Mouse (Mus musculus) lung, postnatal 25 days (tissue): ENCODE data around the gene Nudt14.

Source experiments
- DNase-seq: peaks from one replicate; pipeline ENCODE4 v3.0.0; 2022; ENCODE audit warnings: low spot score

Nudt14 gene

DNA sequence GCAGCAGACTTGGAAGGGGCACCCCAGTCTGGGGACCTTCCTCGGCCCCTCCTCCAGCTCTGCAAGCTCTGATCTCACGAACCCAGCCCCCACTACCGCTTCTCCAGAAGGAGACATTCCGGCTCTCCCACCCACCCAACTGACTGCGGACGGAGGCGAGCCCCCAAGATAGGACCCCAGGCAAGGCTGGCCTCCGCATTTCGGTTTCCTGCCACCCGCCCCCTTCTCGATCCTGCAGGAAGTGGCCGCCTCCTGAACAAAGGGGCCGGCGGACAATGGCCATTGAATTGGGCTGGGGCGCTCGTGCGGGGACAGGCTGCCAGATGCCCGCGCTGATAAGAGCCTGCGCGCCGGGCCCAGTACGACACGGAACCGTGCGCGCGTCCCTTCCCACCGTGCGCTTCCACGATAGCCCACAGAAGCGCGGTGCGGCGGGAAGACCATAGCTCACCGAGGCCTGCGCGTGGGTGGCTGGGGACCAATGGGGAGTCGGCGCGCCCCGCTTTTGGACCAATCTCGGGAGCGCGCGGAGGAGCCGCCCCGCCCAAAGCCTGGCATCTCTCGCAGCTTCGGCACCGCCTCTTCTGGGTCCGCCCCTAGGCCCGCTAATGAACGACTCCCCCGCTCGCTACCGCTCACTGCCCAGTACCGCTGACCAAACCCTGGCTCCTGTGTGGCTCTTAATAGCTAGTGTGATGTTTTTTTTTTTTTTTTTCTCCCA is 8.3 kb upstream of the Nudt14 start:
- DNase-seq: peak; percentile 89

DNA sequence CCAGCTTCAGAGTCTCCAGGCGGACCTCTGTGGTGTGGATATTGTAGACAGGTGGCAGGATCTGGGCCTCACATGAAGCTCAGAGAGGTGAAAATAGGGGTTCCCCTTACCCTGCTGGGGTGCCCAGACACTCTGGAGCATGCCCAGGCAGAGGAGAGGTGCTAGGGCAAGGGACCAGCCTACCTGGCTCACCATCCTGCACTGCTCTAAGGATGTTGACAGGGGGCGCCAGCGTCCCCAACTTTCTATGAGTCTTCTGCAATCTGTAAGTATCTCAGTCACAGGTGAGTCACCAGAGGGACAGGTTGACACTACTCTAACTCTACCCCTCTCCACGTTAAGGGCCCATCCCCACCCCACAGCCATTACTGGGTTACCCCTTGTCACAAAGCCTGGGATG is 5.4 kb upstream of the Nudt14 start:
- no peak for DNase-seq

DNA sequence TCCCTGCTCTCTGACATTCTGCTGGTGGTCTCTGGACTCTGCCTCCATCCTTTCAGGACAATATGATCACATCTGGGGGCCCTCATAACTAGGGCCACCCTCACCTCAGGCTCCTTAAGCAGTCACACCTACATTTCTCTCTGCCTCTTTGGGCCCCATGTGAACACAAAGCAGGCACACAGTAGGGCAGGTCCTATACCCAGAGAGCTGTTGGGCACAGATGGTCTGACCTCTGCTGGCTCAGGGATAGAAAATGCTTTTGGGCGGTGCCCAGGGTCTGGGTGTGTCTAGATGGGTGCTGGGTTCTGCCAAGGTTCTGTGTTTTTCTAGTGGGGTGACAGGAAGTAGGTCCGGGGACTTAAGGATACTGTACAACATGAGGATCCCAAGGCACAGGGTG is 1.7 kb upstream of the Nudt14 start:
- no peak for DNase-seq

DNA sequence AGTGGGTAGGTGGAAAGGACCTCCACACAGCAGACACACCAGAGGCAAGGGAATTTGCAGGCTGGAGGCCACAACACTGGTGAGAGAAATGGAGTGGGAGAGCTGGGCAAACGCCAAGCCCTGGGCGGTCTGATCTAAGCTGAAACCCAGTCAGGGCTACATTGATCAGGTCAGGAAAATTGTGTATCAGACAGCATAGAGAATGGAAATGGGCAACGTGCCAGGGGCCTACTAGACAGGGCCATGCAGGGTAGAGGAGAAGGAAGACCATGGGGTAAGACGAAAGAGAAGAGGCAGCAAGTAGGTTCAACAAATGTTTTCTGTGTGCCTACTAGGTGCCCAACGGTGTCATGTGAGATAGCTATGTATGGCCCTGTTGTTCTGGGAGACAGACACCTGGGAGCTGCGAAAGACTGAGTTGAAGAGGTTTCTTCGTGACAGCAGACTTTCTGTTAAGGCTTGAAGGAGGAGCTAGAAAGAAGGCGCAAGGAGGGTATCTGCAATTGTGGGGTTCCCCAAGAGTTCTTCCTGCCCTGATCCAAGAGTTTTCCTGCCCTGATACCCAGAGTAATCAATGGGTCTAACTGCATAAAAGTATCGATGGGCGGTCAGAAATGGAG is 658 bp downstream of the Nudt14 start:
- DNase-seq: no peak

DNA sequence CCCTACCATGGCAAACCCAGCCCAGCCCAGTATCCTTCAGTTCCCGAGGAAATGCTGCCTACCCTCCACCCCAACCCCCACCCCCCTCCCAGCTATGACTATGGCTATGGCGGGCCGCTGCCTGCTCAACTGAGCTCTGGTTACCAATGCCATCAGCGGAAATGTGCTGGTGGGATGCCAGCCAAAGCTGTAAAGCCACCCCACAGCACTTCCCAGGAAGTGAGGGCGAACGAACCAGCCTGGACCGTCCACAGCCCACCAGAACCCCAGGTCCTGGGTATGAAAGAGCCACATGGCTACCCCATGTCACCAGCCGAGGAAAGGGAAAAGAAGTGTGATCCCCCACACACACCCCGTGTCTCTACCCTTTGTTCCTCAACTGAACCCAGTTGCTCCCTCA is 1.2 kb downstream of the Nudt14 start:
- no peak for DNase-seq

DNA sequence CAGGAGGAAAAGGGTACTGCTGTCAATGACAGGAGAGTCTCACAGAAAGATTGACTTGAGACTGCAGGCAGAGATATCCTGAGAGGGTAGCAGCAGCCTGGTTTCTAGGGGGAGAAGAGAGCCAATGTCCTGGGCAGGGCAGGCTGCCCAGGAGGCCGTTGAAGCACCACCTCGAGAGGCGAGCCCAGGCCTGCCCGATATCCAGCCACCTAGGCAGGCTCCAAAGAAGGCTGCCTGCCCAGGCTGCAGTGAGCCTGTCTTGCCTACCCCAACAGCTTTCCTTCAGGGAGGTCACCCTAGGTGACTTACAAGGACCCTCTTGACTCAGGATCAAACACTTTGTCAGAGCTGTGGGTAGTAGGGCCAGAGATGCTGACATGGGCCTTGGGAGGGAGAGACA is 1.7 kb downstream of the Nudt14 start:
- DNase-seq: no peak

DNA sequence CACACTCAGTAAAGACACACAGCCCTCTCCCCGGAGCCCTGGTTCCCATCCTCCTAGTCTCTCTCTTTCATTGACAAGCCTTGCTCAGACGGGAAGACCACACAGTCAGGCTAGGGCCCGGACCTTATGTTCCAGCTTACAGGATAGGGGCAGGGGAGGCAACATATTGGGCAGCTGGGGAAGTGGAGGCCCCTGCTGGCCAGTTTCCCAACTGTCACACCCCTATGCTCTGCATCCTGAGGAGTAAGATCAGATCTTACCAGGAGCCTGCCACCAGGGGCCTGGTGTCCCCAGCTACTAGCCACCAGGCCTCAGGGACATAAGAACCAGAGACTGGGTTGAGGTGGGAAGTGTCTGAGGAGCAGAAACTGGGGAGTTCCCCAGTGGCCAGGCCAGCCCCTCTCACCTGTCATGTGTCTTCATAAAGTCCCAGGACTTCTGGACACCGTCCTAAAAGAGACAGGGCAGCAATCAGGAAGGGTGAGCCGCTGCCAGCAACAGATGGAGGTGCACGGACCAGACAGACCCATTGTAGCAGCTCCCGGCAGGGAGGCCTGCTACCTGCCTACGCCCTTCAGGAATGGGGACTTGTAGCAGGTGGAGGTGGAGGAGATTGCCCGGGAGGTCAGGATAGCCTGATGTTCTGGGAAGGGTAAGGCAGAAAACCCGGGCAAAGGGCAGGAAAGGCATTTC is 2.9 kb downstream of the Nudt14 start:
- no peak for DNase-seq

DNA sequence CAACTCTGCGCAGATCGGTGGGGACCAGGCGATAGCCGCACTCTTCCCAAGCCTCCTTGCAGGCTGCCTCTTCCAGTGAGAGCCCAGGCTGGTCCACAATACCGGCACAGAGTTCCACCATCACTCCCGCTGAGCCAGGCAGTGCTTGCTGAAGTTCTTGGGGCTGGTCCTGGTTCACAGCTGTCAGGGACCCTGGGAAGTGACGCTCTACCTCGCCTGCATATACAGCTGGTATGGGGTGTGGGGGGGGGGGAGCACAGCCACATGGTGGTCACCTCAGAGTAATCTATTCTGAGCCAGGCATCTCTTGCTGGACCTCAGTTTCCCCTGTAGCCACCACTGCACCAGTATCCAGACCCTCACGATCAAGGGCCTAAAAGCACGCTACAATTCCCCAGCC is 3.6 kb downstream of the Nudt14 start:
- DNase-seq: no peak

DNA sequence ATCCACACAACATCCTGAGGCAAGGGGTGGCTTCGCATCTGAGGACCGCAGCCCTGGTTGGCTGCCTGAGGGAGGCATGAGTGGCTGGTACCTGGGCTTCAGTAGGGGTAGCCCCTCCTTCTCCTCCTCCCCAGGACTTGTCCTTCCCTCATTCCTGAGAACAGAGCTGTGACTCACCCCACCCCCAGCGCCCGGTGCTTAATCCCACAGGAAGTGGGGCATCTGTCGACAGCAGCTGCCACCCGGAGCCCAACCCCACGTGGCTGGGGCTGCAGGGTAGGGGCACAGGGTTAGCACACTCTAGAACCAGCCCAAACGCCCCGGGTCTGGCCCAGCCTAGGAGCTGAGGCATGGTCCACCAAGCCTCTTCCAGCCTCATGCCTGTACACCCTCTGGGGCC is 4.0 kb downstream of the Nudt14 start:
- no peak for DNase-seq

DNA sequence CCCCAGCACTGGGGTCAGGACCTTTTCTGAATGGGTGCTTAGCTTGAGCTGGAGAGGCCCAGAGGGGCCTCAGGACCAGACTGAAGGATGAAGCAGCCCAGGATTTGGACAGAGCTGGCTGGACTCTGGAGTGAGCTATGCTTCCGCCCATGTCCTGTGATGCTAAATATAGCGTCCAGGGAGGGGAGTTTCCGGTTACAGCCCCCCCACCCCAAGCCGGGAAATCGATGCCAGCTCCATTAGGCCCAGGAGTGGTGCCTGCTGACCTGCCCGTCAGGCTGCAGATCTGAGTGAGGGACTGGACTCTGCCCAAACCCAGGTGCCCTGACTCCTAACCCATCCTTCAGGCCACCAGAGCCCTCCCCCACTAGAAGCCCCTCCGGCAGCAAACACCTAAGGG is 9.3 kb downstream of the Nudt14 start:
- no peak for DNase-seq

DNA sequence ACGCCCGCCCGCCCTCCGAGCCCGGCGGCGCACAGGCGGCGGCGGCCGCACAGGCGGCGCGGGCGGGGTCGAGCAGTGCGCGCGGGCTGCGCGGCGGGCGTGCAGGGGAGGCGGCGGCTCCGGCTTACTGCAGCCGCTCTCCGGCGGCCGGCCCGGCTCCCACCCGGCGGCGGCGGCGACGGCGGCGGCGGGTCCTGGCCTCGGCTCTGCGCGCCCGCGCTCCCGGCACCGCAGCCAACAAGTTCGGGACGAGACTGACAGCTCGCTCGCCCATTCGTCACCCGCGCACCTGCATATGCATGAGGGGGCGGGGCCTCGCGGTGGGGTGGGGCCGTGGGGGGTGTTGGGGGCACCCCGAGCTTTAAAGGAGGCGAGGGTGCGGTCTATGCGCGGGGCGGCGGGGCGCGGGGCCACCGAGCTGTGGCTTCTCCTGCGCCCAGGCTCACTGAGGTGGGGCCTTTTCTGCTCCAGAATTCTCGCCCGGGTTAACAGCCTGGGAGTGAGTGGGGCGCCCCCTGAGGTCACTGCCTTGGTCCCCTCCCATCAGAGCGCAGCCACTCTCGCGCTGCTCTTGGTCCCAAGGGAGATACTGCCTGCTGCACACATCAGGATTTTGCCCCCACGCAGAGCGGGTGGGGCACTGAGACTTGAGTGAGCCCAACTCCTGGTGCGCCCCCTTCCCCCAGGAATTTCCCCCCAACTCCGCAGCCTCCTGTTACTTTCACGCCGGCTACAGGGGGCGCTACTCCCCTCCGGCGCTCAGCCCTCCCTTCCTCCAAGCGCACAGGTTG is 12.2 kb downstream of the Nudt14 start, which contains the start of gene Jag2:
Gene Jag2, minus strand, starts transcription at position 215 of the 791 bp plus-strand sequence.
- DNase-seq: peak; percentile 45

DNA sequence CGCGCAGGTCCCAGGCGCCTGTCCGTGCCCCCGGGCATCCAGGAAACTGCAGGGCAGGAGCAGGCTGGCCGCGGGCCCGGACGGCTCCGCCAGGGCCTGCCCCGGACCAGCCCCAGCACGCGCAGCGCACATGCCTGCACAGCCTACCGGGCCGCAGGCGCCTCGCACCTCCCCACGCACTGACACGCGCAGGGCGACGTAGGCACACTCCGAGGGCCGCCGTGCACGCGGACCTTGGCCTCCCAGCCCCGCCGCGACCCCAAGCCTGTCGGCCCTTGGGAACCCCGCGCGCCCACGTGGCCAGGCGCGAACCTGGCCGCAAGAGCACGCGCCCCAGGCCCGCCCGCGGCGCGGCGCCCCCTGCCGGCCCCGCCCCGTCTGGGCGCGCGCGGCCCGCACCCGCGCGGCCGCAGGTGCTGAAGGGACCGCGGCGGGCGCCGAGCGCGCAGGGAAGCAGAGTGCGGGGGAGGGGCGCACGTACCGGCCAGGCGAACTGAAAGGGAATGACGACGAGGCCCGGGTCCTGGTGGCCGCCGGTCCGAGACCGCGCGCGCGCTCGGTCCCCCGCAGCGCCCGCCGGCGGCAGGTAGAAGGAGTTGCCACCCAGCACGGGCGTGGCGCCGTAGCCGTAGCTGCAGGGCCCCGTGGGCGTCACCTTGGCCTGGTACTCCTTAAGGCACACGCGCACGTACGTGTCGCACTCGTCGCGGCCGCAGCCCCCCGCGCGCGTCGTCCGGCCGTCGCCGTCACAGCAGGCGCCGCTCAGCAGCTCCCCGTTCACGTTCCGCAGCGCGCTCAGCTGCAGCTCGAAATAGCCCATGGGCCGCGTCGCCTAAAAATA is 13.3 kb downstream of the Nudt14 start:
- DNase-seq: no peak

DNA sequence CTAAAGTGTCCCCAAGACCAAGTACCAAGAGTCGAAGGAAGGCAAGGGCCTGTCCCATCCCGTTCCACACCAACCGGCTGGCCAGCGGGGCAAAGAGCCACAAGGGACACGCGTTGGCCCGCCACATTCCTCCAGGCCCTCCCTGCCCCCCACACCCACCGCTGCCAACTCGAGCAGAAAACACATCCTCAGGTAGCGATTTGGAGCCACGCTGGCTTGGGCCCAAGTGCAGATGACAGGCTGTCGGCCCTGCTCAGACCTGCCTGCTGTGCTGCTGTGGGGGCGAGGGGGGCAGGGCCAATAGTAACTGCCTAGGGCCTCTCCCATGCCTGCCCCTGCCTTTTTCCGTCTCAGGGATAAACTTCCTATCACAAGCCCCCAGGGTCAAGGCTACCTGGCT is 14.7 kb downstream of the Nudt14 start:
- DNase-seq: no peak

DNA sequence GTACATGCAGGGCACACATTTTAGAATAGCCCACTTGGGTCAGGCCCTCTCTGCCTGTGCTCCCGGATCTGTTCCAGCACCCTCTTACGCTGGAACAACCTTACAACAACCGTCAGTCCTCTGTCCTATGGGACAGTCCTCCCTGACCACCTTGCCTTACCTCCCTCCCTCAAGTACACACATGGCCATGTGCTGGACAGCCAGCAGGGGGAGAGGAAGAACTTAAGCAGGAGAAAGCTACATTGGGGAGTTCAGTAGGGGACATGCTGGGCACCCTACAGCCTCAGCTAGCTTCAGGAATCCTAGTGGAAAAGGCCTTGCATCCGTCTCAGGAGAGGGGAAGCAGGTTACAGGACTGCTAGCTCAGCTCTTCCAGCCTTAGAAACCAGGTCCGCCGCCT is 16.0 kb downstream of the Nudt14 start:
- no peak for DNase-seq

DNA sequence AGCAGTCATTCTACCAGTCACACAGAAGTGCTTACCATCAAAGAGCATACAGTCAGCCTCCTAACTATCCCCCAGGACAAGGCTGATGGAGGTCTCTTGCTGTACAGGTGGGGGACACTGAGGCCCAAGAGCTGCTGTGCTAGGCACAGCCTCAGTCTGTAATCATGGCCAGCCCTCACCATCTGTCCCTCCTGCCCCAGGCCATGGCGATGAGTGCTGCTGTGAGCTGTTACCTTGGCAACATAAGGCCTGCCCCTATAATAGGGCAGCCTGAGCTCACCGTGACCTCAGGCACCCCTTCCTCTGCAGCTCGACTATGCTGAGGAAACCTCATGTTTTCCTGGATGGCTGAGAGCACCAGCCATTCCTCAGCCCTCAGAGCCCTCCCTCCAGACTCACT is 19.4 kb downstream of the Nudt14 start:
- no peak for DNase-seq

DNA sequence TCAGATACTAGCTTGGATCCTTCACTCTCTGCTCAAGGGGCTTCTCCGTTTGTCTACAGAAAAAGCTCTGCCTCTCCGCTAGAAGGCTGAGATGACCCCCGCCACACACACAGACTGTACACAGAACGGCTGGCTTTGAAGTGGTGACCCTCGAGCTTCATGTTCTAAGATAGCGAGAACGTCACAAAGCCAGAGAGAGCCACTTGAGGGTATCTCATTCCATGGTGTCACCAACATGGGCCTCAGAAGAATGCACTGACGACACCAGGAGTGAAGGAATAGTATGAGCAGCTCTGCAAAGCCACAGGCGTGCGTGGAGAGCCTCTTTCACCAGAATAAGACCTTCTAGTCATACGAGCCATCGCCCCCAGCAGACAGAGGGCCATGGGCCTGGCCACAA is 20.4 kb downstream of the Nudt14 start:
- DNase-seq: no peak

DNA sequence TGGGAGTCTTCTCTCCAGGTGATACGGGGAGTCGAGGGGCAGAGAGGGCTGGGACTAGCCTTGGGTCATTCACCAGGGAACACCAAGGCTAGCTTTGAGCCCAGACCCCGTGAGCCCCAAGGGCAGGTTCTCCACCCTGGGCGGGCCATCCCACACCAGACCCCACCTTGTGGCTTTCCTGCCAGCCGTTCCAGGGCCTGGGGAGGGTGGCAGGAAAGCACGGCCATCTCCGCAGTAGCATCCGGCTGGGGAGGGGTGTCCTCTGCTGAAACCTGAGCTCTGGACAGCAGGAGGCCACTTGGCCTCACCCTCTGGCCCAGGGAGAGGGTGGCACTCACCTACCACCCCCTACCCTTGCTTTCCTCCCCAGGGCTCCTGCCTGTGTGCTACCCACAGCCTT is 24.0 kb downstream of the Nudt14 start:
- no peak for DNase-seq

DNA sequence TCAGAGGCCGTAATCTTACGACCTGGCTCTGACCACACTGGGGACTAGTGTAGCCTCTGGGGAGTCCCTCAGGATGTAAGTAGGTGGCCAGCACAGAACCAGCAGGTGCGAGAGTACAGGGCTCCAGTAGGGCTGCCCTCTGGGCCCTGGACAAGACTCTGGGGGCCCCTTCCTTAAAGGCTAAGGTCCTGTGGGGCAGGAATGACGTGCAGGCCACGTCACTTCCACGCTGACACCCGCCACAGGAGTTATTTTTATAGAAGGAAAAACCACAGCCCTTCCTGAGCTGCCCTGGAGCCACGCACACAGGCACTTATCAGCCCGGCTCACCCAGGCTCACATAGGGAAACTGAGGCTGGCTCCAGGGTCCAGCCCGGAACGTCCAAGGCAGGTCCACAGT is 24.4 kb downstream of the Nudt14 start:
- DNase-seq: no peak

DNA sequence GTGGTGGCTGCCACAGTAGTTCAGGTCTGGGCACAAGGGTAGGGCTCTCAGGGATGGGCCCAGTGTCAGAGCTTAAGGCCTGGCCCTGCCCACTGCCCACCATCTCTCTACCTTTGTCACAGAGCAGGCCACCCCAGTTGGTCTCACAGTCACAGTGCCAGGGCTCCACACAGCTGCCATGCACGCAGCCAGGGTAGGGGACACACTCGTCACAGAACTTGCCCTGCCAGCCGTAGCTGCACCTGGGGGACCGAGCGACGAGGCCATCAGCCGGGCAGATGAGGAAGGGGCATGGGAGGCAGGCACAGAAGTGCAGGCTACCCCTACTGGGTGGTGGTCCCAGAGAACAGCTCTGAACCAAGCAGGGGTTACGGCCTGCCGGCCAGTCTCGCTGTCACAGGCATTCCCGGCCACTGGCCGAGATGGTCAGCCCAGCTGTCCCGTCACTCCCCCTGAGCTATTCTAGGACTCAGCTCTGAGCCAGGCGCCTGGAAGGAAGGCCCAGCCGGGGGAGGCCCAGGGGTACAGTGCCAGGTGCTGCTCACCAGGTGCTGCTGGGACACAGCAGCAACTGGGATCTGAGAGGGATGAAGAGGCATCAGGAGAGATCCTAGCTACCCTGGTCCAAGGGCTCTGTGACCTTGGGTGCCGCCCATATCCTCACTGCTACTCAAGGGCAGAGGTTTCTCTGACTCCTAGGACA is 25.1 kb downstream of the Nudt14 start:
- DNase-seq: no peak

DNA sequence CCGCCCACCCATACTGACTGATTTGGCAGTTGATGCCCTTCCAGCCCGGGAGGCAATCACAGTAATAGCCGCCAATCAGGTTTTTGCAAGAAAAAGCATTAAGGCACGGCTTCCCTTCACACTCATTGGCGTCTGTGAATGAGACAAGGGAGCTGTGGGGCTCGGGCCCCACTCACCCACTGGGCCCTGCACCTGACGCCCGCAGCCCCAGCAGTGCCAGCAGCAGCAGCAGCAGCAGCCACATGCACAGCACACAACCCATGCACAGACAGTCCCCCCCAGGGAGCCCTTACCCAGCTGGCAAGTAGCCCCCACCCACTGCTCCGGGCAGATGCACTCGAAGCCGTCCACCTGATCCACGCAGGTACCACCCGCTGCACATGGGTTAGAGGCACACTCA is 26.3 kb downstream of the Nudt14 start:
- DNase-seq: no peak

DNA sequence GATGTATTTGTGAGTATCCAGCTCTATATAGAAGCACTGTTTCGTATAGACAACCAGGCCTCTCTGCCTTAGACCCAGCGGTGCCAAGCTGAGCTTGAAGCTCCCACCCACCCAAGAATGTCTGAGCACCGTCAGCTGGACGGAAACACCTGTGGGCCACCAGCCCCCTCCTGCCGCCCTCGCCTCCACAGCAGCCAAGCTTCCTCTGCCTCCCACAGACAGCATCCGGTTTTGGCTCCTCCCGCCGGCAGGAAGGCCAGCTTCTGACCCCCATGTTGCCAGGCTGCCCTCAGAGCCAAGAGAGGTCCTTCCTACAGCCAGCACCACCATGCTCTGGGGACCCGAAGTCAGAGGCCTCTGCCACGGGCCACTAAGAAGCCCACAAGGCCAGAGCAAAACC is 27.4 kb downstream of the Nudt14 start:
- DNase-seq: no peak
